Mouse (Mus musculus): ENCODE data around the gene Relb. TPM values are rescaled to one million over a fixed set of nuclear protein-coding genes. Genes with fewer than 3 reads are reported as not detected.

Gene Relb
- polyA plus RNA-seq, 1 experiment from 2014 or later: 4.8 TPM

DNA sequence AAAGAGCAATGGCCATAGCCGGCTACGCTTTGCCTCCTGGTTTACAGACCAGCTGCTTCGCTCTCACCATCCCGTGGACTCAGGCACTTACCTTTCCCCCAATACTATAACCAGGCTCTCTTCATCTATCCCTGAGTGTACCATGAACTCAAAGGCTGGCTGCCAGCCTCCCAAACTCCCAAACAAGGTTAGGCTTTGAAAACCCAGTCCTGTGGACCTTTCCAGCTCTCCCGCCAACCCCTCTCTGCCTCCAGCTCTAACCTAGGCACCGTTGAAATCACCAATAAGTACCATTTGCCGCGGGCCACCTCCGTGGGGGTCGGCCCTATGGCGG lies 67.8 kb downstream of the Relb start:
- peak overlapping the region; percentile 75 to 98 for H3K4me3 ChIP-seq (ENCODE audit: control insufficient read depth in 1 of 2, insufficient read depth in 1 of 2, low read depth in 1 of 2, low read length in 2 of 2)
- H3K27ac ChIP-seq (replicated peaks in 1 of 2; ENCODE audit: control insufficient read depth in 1 of 2, insufficient read depth in 1 of 2, low read depth in 2 of 2, low read length in 2 of 2): peak overlapping the region; percentile 4 to 87; a peak in 3 of 4 replicates
- peak overlapping the region; percentile 97 for H3K9ac ChIP-seq (ENCODE audit: low read length)
- ATAC-seq (ENCODE audit: insufficient number of reproducible peaks, insufficient read depth, low FRiP score, low read depth): no peak
- no peaks in the 10 kb centered on the region for H3K27me3 ChIP-seq (ENCODE audit: control insufficient read depth, insufficient read depth, low read length)
- WGBS: 2% methylated on average over 11 of the region's 11 CpGs
- H3K9me3 ChIP-seq (ENCODE audit: control insufficient read depth, low read length): no peaks in the 10 kb centered on the region
- peaks cover 20 to 56% of the 10 kb centered on the region in 2 experiments for H3K4me1 ChIP-seq (ENCODE audit: control insufficient read depth in 2 of 2, insufficient read depth in 2 of 2, low read length in 2 of 2)
- H3K36me3 ChIP-seq (ENCODE audit: control insufficient read depth, insufficient read depth, low read length): peaks cover 27% of the 10 kb centered on the region
- peak overlapping the region; percentile 95 for H3K4me2 ChIP-seq (ENCODE audit: low read length)

- WGBS: 15% methylated on average over 11 of the region's 11 CpGs
- H3K4me1 ChIP-seq (ENCODE audit: control insufficient read depth in 2 of 2, insufficient read depth in 2 of 2, low read length in 2 of 2): peaks cover 20 to 56% of the 10 kb centered on the region in 2 experiments
- no peaks in the 10 kb centered on the region for H3K27me3 ChIP-seq (ENCODE audit: control insufficient read depth, insufficient read depth, low read length)
- no peak for ATAC-seq (ENCODE audit: insufficient number of reproducible peaks, insufficient read depth, low FRiP score, low read depth)
- H3K4me3 ChIP-seq (ENCODE audit: control insufficient read depth in 1 of 2, insufficient read depth in 1 of 2, low read depth in 1 of 2, low read length in 2 of 2): peak overlapping the region; percentile 75 to 98
- H3K4me2 ChIP-seq (ENCODE audit: low read length): peak overlapping the region; percentile 95
- H3K9me3 ChIP-seq (ENCODE audit: control insufficient read depth, low read length): no peaks in the 10 kb centered on the region
- H3K27ac ChIP-seq (replicated peaks in 1 of 2; ENCODE audit: control insufficient read depth in 1 of 2, insufficient read depth in 1 of 2, low read depth in 2 of 2, low read length in 2 of 2): peak overlapping the region; percentile 4 to 87; a peak in 2 of 4 replicates
- peaks cover 24% of the 10 kb centered on the region for H3K36me3 ChIP-seq (ENCODE audit: control insufficient read depth, insufficient read depth, low read length)
- peak overlapping the region; percentile 97 for H3K9ac ChIP-seq (ENCODE audit: low read length)
Observed at GRCm38 (mm10) chr7:19560491-19561260, 68.6 kb downstream of the Relb start.

DNA sequence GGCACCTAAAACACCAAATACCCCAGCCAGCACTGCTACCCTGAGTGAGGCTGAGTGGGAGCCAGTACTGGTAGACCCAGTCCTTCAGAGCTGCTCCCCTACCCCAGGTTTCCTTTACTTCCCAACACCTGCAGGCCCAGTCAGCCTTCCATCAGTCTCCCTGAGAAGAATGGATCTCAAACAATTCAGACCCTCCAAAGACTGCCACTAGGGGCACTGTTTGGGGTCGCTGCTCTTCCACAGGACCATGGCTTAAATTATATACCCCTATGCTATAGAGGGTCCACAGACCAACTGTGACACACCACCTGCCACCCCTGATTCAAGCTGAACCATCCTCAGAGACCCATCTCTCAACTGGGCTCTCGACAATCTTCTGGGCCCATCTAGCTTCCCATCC lies 70.3 kb downstream of the Relb start:
- Histone ChIP-seq H3K9ac (ENCODE audit: low read length) (peak overlapping the region; percentile 30; the same call in 1 of the 2 replicates), H3K27me3 (ENCODE audit: control insufficient read depth, insufficient read depth, low read length) (no peaks in the 10 kb centered on the region), H3K36me3 (ENCODE audit: control insufficient read depth, insufficient read depth, low read length) (peaks cover 22% of the 10 kb centered on the region), H3K27ac (replicated peaks in 1 of 2; ENCODE audit: control insufficient read depth in 1 of 2, insufficient read depth in 1 of 2, low read depth in 2 of 2, low read length in 2 of 2) (no peak overlapping the region), H3K4me1 (ENCODE audit: control insufficient read depth in 2 of 2, insufficient read depth in 2 of 2, low read length in 2 of 2) (peaks cover 20 to 65% of the 10 kb centered on the region in 2 experiments), H3K4me3 (ENCODE audit: control insufficient read depth in 1 of 2, insufficient read depth in 1 of 2, low read depth in 1 of 2, low read length in 2 of 2) (no peak overlapping the region), H3K4me2 (ENCODE audit: low read length) (no peak overlapping the region), H3K9me3 (ENCODE audit: control insufficient read depth, low read length) (no peaks in the 10 kb centered on the region)
- 39% methylated on average over 2 of the region's 2 CpGs for WGBS
- no peak for ATAC-seq (ENCODE audit: insufficient number of reproducible peaks, insufficient read depth, low FRiP score, low read depth)

DNA sequence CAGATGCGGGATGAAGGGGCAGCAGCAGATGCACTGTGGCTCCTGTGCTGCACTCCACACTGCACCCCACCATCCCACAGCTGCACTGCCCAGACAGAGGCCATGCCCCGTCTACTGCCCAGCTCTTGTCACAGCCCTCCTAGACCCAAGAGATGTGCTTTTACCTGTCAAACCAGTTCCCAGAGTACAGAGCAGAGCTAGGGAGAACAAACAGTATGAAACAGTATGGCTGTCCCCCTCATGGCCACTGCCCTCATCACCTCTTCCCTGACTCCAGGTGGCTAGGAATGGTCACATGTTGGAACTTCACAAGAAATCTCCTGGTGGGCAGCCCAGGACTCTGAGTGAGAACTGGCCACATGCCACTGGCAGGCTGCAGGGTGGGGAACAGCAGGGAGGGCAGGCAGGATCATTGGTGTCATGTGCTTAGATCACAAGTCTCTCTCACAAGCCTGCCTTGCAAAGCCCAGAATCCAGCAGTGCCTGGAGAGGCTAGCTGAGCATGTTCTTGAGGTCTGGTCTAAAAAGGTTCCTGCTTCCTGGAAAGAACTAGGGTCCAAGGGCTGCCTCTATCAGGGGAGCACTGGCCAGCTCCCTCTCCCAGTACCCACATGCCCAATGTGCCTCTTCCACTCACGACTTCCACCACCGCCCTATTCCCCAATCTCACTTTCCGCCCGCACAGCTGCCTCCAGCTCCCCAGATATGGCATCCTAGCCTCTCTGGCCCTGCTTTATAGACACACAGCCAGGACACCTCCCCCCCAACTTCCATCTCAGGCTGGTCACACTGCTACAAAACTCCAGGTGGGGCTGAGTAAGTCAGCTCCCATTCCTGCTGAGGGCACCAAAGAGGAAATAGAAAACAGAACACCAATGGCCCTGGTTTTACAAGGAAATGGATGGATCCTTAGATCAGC lies 71.0 kb downstream of the Relb start:
- peaks cover 29% of the 10 kb centered on the region for H3K36me3 ChIP-seq (ENCODE audit: control insufficient read depth, insufficient read depth, low read length)
- H3K27ac ChIP-seq (replicated peaks in 1 of 2; ENCODE audit: control insufficient read depth in 1 of 2, insufficient read depth in 1 of 2, low read depth in 2 of 2, low read length in 2 of 2): no peak overlapping the region
- WGBS: 86% methylated on average over 6 of the region's 6 CpGs
- peak overlapping the region; percentile 44; the same call in 1 of the 2 replicates for H3K9ac ChIP-seq (ENCODE audit: low read length)
- no peak overlapping the region for H3K4me2 ChIP-seq (ENCODE audit: low read length)
- no peak for ATAC-seq (ENCODE audit: insufficient number of reproducible peaks, insufficient read depth, low FRiP score, low read depth)
- no peak overlapping the region for H3K4me3 ChIP-seq (ENCODE audit: control insufficient read depth in 1 of 2, insufficient read depth in 1 of 2, low read depth in 1 of 2, low read length in 2 of 2)
- no peaks in the 10 kb centered on the region for H3K9me3 ChIP-seq (ENCODE audit: control insufficient read depth, low read length)
- H3K4me1 ChIP-seq (ENCODE audit: control insufficient read depth in 2 of 2, insufficient read depth in 2 of 2, low read length in 2 of 2): peaks cover 20 to 59% of the 10 kb centered on the region in 2 experiments
- H3K27me3 ChIP-seq (ENCODE audit: control insufficient read depth, insufficient read depth, low read length): no peaks in the 10 kb centered on the region

GRCm38 (mm10) chr7:19557086-19557485 lies 72.2 kb downstream of the Relb start:
- Histone ChIP-seq H3K9me3 (ENCODE audit: control insufficient read depth, low read length) (no peaks in the 10 kb centered on the region), H3K4me2 (ENCODE audit: low read length) (no peak overlapping the region), H3K27ac (replicated peaks in 1 of 2; ENCODE audit: control insufficient read depth in 1 of 2, insufficient read depth in 1 of 2, low read depth in 2 of 2, low read length in 2 of 2) (peak overlapping the region; percentile 33 to 35; a peak in 3 of 4 replicates), H3K27me3 (ENCODE audit: control insufficient read depth, insufficient read depth, low read length) (no peaks in the 10 kb centered on the region), H3K4me3 (ENCODE audit: control insufficient read depth in 1 of 2, insufficient read depth in 1 of 2, low read depth in 1 of 2, low read length in 2 of 2) (no peak overlapping the region), H3K9ac (ENCODE audit: low read length) (peak overlapping the region; percentile 44), H3K4me1 (ENCODE audit: control insufficient read depth in 2 of 2, insufficient read depth in 2 of 2, low read length in 2 of 2) (peaks cover 21 to 60% of the 10 kb centered on the region in 2 experiments), H3K36me3 (ENCODE audit: control insufficient read depth, insufficient read depth, low read length) (peaks cover 37% of the 10 kb centered on the region)
- ATAC-seq (ENCODE audit: insufficient number of reproducible peaks, insufficient read depth, low FRiP score, low read depth): no peak
- WGBS: 88% methylated on average over 2 of the region's 2 CpGs

Other genes with a start within 250 kb of the Relb start
- 4.8 and 6.6 TPM in 2 replicates for gene Ercc2, start 247.4 kb downstream of the Relb start, polyA plus RNA-seq (2014; fragmentation: Nextera tagmentation; extraction: Ambion mirVana)
- 1.8 and 1.9 TPM in 2 replicates for gene Klc3, start 225.3 kb downstream of the Relb start, polyA plus RNA-seq (2014; fragmentation: Nextera tagmentation; extraction: Ambion mirVana)
- gene Ckm, start 224.7 kb downstream of the Relb start, polyA plus RNA-seq (2014; fragmentation: Nextera tagmentation; extraction: Ambion mirVana): 910 and 1,062 TPM in 2 replicates
- gene Mark4, start 170.6 kb downstream of the Relb start, polyA plus RNA-seq (2014; fragmentation: Nextera tagmentation; extraction: Ambion mirVana): 9.3 and 10.5 TPM in 2 replicates
- gene Exoc3l2, start 166.1 kb downstream of the Relb start, polyA plus RNA-seq (2014; fragmentation: Nextera tagmentation; extraction: Ambion mirVana): 1.3 and 1.8 TPM in 2 replicates
- gene Bloc1s3, start 121.1 kb downstream of the Relb start, polyA plus RNA-seq (2014; fragmentation: Nextera tagmentation; extraction: Ambion mirVana): 1.4 and 1.7 TPM in 2 replicates
- 87.3 and 92.9 TPM in 2 replicates for gene Trappc6a, start 121.0 kb downstream of the Relb start, polyA plus RNA-seq (2014; fragmentation: Nextera tagmentation; extraction: Ambion mirVana)
- gene Nkpd1, start 111.6 kb downstream of the Relb start, polyA plus RNA-seq (2014; fragmentation: Nextera tagmentation; extraction: Ambion mirVana): not detected in 2 replicates
- 2.9 and 5.3 TPM in 2 replicates for gene Ppp1r37, start 66.4 kb downstream of the Relb start, polyA plus RNA-seq (2014; fragmentation: Nextera tagmentation; extraction: Ambion mirVana)
- 0.13 and 0.38 TPM in 2 replicates for gene Zfp296, start 52.2 kb downstream of the Relb start, polyA plus RNA-seq (2014; fragmentation: Nextera tagmentation; extraction: Ambion mirVana)
- 140 and 144 TPM in 2 replicates for gene Gemin7, start 51.8 kb downstream of the Relb start, polyA plus RNA-seq (2014; fragmentation: Nextera tagmentation; extraction: Ambion mirVana)
- 26.6 and 29.2 TPM in 2 replicates for gene Clasrp, start 25.0 kb downstream of the Relb start, polyA plus RNA-seq (2014; fragmentation: Nextera tagmentation; extraction: Ambion mirVana)
- 87.6 and 98.6 TPM in 2 replicates for gene Clptm1, start 35.6 kb upstream of the Relb start, polyA plus RNA-seq (2014; fragmentation: Nextera tagmentation; extraction: Ambion mirVana)
- gene Apoc2, start 48.5 kb upstream of the Relb start, polyA plus RNA-seq (2014; fragmentation: Nextera tagmentation; extraction: Ambion mirVana): 0.57 and 2.2 TPM in 2 replicates
- gene Gm44805, start 52.0 kb upstream of the Relb start, polyA plus RNA-seq (2014; fragmentation: Nextera tagmentation; extraction: Ambion mirVana): not detected in 2 replicates
- 0.31 TPM in 1 of 2 replicates, not detected in the other for gene Apoc4, start 52.0 kb upstream of the Relb start, polyA plus RNA-seq (2014; fragmentation: Nextera tagmentation; extraction: Ambion mirVana)
- 14.3 and 14.6 TPM in 2 replicates for gene Apoc1, start 63.2 kb upstream of the Relb start, polyA plus RNA-seq (2014; fragmentation: Nextera tagmentation; extraction: Ambion mirVana)
- gene Apoe, start 69.8 kb upstream of the Relb start, polyA plus RNA-seq (2014; fragmentation: Nextera tagmentation; extraction: Ambion mirVana): 644 and 695 TPM in 2 replicates
- 130 and 135 TPM in 2 replicates for gene Tomm40, start 86.0 kb upstream of the Relb start, polyA plus RNA-seq (2014; fragmentation: Nextera tagmentation; extraction: Ambion mirVana)
- 63.4 and 68.4 TPM in 2 replicates for gene Nectin2, start 121.0 kb upstream of the Relb start, polyA plus RNA-seq (2014; fragmentation: Nextera tagmentation; extraction: Ambion mirVana)
- 293 and 321 TPM in 2 replicates for gene Bcam, start 141.6 kb upstream of the Relb start, polyA plus RNA-seq (2014; fragmentation: Nextera tagmentation; extraction: Ambion mirVana)
- 0.53 TPM in 1 of 2 replicates, not detected in the other for gene Cblc, start 167.4 kb upstream of the Relb start, polyA plus RNA-seq (2014; fragmentation: Nextera tagmentation; extraction: Ambion mirVana)
- gene Bcl3, start 193.3 kb upstream of the Relb start, polyA plus RNA-seq (2014; fragmentation: Nextera tagmentation; extraction: Ambion mirVana): 1.7 and 2.0 TPM in 2 replicates
- not detected in 2 replicates for gene Gm19345, start 222.6 kb upstream of the Relb start, polyA plus RNA-seq (2014; fragmentation: Nextera tagmentation; extraction: Ambion mirVana)
- not detected in 2 replicates for gene Ceacam16, start 231.9 kb upstream of the Relb start, polyA plus RNA-seq (2014; fragmentation: Nextera tagmentation; extraction: Ambion mirVana)